Mouse (Mus musculus) hindbrain, embryonic 12.5 days (tissue): ENCODE data around the gene Tmcc2. TPM values are rescaled to one million over a fixed set of nuclear protein-coding genes. Genes with fewer than 3 reads are reported as not detected.

ENCODE experiments used
- ATAC-seq: fragments of 200-750 bp; cut with Nextera tagmentation; 2 replicates; pipeline ENCODE4 v1.8.0; 2017; ENCODE audit warnings: moderate TSS enrichment; ENCODE audit not compliant: low FRiP score
- H3K27ac ChIP-seq: fragments of 300-500 bp; sonication (generic); 2 replicates; pipeline ENCODE4 v1.5.1; 2016; ENCODE audit warnings: mild to moderate bottlenecking
- H3K27me3 ChIP-seq: fragments of 300-500 bp; sonication (generic); 2 replicates; pipeline ENCODE4 v1.6.1; 2016; ENCODE audit warnings: mild to moderate bottlenecking
- H3K36me3 ChIP-seq: fragments of 300-500 bp; sonication (generic); 2 replicates; pipeline ENCODE4 v1.6.1; 2016; ENCODE audit warnings: mild to moderate bottlenecking
- H3K4me1 ChIP-seq: fragments of 300-500 bp; sonication (generic); 2 replicates; pipeline ENCODE4 v1.6.1; 2016
- H3K4me2 ChIP-seq: fragments of 300-500 bp; sonication (generic); replicated peaks from 2 replicates; pipeline ENCODE4 v1.6.1; 2016; ENCODE audit warnings: mild to moderate bottlenecking
- H3K4me3 ChIP-seq: fragments of 300-500 bp; sonication (generic); 2 replicates; pipeline ENCODE4 v1.5.1; 2016; ENCODE audit warnings: mild to moderate bottlenecking
- H3K9ac ChIP-seq: fragments of 300-500 bp; sonication (generic); 2 replicates; pipeline ENCODE4 v1.6.1; 2016; ENCODE audit warnings: mild to moderate bottlenecking, moderate library complexity
- H3K9me3 ChIP-seq: fragments of 300-500 bp; sonication (generic); replicated peaks from 2 replicates; pipeline ENCODE4 v1.6.1; 2016; ENCODE audit warnings: mild to moderate bottlenecking
- WGBS: fragments of 180-500 bp; shearing (Covaris S2); methylation state at CpG from one replicate; pipeline ENCODE4 v1.1.7; 2016; 5-methylcytosine and 5-hydroxymethylcytosine counted together
- polyA plus RNA-seq: library from polyadenylated mRNA; unstranded; fragments of >200 nt; fragmentation: Nextera tagmentation; extraction: Ambion mirVana; gene quantifications from 2 replicates; pipeline ENCODE4 v1.2.1, GENCODE M21; 2016

Tmcc2 gene
- polyA plus RNA-seq, 1 experiment from 2014 or later = 37.8 TPM

DNA sequence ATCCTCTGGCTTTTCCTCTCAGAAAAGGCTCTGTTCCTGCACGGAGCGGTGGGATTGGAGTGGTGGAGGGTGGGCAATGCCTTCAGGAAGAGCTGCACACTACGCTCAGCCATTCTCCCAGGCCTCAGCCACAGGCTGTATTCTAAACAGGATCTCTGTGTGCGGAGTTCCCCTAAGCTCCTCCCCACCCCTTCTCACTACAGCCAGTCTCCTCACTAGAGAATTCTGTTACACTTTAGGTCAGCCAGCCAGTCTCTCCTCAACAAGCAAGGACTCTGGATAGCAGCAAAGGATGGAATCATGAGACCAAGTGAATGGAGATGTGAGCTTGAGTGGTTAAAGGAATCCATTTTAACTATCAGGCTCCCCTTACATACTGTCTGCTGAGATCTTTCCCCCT lies 3.1 kb downstream of the Tmcc2 start:
- H3K4me2 ChIP-seq = peak overlapping the region; percentile 85
- no peaks in the 10 kb centered on the region for H3K27me3 ChIP-seq
- H3K36me3 ChIP-seq = no peaks in the 10 kb centered on the region
- H3K4me1 ChIP-seq = peaks cover 70% of the 10 kb centered on the region
- H3K4me3 ChIP-seq = no peak overlapping the region
- no peak for ATAC-seq
- peak overlapping the region; percentile 36; the same call in 1 of the 2 replicates for H3K27ac ChIP-seq
- peak overlapping the region; percentile 14; the same call in 1 of the 2 replicates for H3K9ac ChIP-seq
- no peaks in the 10 kb centered on the region for H3K9me3 ChIP-seq
- WGBS = 40% methylated on average over 4 of the region's 4 CpGs

DNA sequence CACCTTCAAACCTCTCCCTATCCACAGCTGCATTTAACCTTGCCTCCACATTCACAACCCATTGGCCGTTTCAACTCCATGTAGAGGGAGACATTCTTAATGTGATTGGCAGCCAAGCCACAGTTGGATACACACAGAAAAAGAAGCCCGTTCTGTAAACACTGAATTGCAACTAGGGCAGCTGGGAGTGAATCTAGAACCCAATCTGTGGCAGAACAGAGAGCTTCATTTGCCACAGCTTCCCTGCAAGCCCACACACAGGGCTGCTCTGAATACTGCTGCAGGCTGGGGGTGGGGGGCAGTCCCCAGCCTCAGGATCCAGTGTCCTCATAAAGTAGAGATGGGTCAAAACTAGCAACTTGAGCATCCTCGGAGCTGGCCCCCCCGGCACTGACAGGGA lies 4.8 kb downstream of the Tmcc2 start:
- Histone ChIP-seq H3K27ac (peak overlapping the region; percentile 80), H3K9me3 (no peaks in the 10 kb centered on the region), H3K4me3 (no peak overlapping the region), H3K27me3 (no peaks in the 10 kb centered on the region), H3K36me3 (no peaks in the 10 kb centered on the region), H3K9ac (no peak overlapping the region), H3K4me2 (no peak overlapping the region), H3K4me1 (peaks cover 72% of the 10 kb centered on the region)
- no peak for ATAC-seq
- 70% methylated on average over 4 of the region's 4 CpGs for WGBS

DNA sequence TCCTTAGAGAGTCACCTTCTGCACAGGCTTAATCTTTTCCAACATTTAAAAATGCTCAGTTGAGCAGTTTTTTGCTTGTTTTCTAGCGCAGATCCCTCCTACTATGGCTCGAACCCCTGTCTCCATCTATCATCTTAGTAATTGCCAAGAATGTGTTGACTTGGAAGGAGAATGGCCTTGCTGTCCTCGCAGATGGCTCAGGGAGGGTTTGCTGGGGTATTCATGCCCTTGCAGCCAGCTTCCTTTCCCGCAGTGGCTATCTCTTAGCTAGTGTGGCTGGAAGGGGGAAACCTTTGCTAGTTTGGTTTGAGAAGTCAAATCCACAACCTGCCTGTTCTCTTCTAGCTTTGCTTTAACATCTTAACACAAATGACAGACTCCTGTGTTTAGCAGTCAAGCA lies 5.4 kb downstream of the Tmcc2 start:
- Histone ChIP-seq H3K27me3 (no peaks in the 10 kb centered on the region), H3K9ac (no peak overlapping the region), H3K27ac (peak overlapping the region; percentile 80), H3K4me2 (0 out of 2 replicates have a peak overlapping the region, but pooled peaks have one; percentile 29), H3K4me1 (peaks cover 71% of the 10 kb centered on the region), H3K9me3 (no peaks in the 10 kb centered on the region), H3K36me3 (peaks cover 5% of the 10 kb centered on the region), H3K4me3 (no peak overlapping the region)
- ATAC-seq = no peak
- WGBS = 64% methylated on average over 4 of the region's 4 CpGs

DNA sequence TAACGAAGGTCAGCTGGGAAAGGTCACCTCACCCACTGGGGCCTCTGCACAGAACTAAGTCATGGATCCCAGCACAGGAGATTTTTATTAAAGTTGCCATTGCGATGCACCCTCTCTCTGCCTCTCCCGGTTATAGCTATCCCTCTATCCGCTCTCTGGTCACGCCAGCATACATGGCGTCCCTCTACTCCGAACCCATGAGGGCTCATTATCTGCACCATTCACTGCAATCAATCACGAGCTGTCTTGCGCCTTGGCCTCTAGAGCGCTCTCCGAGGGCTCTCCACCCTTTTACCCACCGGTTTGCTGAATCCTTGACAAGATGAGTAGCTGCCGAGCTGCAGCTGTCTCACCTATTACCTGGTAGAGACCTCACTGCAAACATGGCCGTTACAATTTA lies 5.8 kb downstream of the Tmcc2 start:
- Histone ChIP-seq H3K4me2 (peak overlapping the region; percentile 29; the same call in 1 of the 2 replicates), H3K9ac (0 out of 2 replicates have a peak overlapping the region, but pooled peaks have one; percentile 27), H3K4me1 (peaks cover 66% of the 10 kb centered on the region), H3K27ac (peak overlapping the region; percentile 80), H3K27me3 (no peaks in the 10 kb centered on the region), H3K4me3 (no peak overlapping the region), H3K36me3 (peaks cover 9% of the 10 kb centered on the region), H3K9me3 (no peaks in the 10 kb centered on the region)
- 42% methylated on average over 14 of the region's 14 CpGs for WGBS
- peak; percentile 68 for ATAC-seq

DNA sequence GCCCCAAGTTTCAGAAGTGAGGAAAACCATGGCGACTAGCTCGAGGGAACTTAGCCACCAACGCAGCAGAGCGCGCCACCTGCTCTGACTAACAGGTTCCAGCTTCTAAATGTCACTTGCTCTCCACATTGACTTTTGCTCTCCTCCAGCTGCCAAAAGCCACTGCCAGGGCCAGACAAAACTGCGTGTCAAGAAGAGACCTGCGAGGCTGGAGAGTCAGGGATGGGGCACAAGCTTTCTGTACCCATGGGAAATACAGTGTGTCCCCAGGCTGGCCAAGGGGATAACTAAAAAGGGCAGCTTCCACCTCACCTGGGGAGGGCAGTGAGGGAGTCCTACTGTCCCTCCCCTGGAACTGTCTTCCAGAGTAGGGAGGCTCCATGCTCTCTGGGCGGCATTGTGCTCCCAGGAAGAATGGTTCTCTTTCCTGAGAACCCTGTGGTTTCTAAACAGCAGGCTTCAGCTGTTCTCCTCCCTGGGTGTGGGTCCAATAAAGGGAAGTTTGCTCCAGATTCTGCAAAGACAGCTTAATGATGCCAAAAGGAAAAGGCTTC lies 7.0 kb downstream of the Tmcc2 start:
- Histone ChIP-seq H3K9me3 (no peaks in the 10 kb centered on the region), H3K4me3 (no peak overlapping the region), H3K36me3 (peaks cover 21% of the 10 kb centered on the region), H3K27me3 (no peaks in the 10 kb centered on the region), H3K9ac (no peak overlapping the region), H3K4me2 (0 out of 2 replicates have a peak overlapping the region, but pooled peaks have one; percentile 29), H3K4me1 (peaks cover 54% of the 10 kb centered on the region), H3K27ac (peak overlapping the region; percentile 80)
- ATAC-seq = no peak
- WGBS = 90% methylated on average over 8 of the region's 8 CpGs

DNA sequence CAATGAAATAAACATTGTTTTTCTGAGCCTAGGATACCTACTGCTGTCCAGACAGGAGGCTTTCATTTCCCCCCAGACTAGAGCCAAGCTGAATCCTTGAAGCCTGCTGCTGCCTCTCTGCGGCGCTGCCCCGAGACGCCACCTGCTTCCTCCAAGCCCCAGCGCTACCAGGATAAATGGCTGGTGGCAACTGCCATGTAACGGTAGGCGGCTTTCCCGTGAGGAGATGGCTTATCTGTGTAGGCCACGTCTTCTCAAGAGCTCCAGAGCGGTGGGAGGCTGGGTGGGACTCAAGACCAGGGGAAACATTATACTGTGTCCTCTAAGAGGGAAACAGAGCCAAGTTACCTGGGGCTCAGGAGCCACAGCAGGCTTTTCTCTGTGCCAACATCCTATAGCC lies 9.2 kb downstream of the Tmcc2 start:
- Histone ChIP-seq H3K27ac (peak overlapping the region; percentile 23), H3K36me3 (peaks cover 37% of the 10 kb centered on the region), H3K27me3 (no peaks in the 10 kb centered on the region), H3K4me2 (no peak overlapping the region), H3K9me3 (no peaks in the 10 kb centered on the region), H3K4me1 (peaks cover 46% of the 10 kb centered on the region), H3K9ac (no peak overlapping the region), H3K4me3 (no peak overlapping the region)
- WGBS = 65% methylated on average over 10 of the region's 10 CpGs
- ATAC-seq = no peak

DNA sequence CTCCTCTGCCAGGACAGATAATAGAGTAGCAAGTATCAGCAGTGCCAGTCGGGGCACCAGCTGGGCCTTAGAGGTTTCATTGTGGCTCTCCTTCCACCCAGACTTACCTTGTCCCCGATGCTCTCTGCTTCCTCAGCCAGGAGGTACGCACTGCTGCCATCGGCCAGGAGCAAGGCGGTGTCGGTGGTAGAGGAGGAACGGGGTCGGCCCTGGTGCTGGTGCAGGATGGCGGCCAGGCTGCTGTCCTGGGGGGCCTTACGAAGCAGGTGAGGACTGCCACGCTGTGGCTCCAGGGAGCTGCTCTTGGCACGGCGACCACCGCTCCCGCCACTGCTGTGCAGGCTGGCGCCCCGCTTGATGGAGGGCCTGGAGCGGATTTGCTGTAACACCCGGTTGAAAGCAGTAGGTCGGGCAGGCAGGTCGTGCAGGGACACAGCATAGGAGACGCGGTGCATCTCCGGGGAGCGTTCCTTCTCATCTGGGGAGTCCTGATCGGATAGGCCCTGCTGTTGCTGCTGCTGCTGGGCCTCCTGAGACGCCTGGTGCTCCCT lies 10.5 kb downstream of the Tmcc2 start:
- Histone ChIP-seq H3K4me2 (no peak overlapping the region), H3K4me1 (peaks cover 45% of the 10 kb centered on the region), H3K27ac (no peak overlapping the region), H3K36me3 (peaks cover 37% of the 10 kb centered on the region), H3K4me3 (no peak overlapping the region), H3K27me3 (no peaks in the 10 kb centered on the region), H3K9ac (no peak overlapping the region), H3K9me3 (no peaks in the 10 kb centered on the region)
- 89% methylated on average over 27 of the region's 27 CpGs for WGBS
- ATAC-seq = no peak

DNA sequence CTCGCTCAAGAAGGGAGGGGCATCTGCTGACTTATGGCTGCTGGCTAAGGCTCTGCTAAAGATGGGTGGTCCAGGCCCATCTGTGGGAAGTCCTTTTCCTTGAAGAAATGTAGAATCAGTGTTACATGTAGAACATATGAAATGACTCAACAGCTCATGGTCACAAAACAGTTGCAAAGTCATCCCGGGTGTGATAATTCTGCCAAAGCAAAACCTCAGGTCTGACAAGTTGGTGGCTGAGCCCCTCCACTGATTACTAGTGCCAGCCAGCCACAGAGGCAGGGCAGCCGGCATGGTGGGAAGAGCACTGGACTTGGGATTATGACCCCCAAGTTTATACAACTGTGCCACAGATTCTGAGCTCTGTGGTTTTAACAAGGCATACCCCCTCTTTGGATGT lies 13.3 kb downstream of the Tmcc2 start:
- Histone ChIP-seq H3K4me1 (peaks cover 55% of the 10 kb centered on the region), H3K27me3 (no peaks in the 10 kb centered on the region), H3K27ac (no peak overlapping the region), H3K9ac (no peak overlapping the region), H3K4me3 (no peak overlapping the region), H3K9me3 (no peaks in the 10 kb centered on the region), H3K4me2 (no peak overlapping the region), H3K36me3 (peaks cover 37% of the 10 kb centered on the region)
- ATAC-seq = no peak
- WGBS = 91% methylated on average over 3 of the region's 3 CpGs

DNA sequence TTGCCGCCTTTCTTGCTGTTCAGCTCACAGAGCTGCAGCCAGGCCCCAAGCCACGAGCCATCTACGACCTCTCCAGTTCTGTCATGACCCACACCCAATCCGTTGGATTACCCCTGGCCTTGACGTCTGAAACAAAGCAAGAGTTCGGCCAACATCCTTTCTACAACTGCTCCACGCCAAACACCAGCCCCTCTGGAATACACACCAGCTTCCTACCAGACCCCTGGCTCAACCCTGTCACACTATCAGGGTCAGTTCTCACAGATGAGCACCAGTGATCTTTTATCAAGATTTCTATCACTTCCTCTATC lies 14.1 kb downstream of the Tmcc2 start:
- H3K4me1 ChIP-seq = peaks cover 60% of the 10 kb centered on the region
- ATAC-seq = no peak
- peaks cover 37% of the 10 kb centered on the region for H3K36me3 ChIP-seq
- no peak overlapping the region for H3K4me2 ChIP-seq
- H3K27me3 ChIP-seq = no peaks in the 10 kb centered on the region
- peak overlapping the region; percentile 35; the same call in 1 of the 2 replicates for H3K9ac ChIP-seq
- peak overlapping the region; percentile 68; the same call in 1 of the 2 replicates for H3K27ac ChIP-seq
- no peaks in the 10 kb centered on the region for H3K9me3 ChIP-seq
- 72% methylated on average over 7 of the region's 7 CpGs for WGBS
- no peak overlapping the region for H3K4me3 ChIP-seq

DNA sequence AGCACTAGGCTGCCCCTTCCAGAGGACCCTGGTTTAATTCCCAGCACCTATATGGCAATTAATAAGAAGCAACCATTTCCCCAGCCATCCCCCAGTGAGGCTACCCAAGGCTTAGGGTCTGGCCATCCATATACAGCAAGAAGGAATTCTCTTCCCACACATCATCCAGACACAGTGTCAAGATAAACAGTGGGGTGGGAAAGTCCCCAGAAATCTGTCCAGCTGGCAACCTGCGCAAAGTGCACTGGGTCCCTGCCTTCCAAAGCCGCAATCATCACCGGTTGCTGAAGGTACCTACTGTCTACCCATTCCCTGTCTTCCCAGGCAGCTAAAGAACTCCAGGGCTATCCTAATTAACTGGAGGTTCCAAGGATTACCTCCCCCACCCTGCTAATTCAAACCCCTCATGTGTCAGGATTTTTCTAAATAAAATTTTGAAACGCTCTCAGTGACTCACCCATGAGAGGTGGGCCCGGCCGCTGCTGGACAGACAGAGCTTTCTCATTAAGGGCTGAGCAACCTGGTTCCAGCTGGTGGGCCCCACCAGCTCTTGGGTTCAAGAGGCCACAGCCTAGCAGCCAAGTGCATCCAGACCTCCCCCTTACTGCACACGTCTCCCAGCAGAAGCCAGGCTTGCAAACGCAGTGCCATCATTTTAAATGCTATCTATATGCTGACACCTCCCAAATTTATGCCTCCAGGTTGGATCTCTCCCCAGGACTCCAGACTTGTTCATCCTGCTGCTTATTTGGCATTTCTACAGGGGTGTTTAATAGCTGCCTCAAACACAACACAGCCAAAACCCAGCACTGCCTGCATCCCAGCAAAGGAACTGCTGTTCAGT lies 14.6 kb downstream of the Tmcc2 start:
- Histone ChIP-seq H3K9ac (peak overlapping the region; percentile 35; the same call in 1 of the 2 replicates), H3K4me2 (no peak overlapping the region), H3K27me3 (no peaks in the 10 kb centered on the region), H3K4me1 (peaks cover 64% of the 10 kb centered on the region), H3K27ac (peak overlapping the region; percentile 68; the same call in 1 of the 2 replicates), H3K9me3 (no peaks in the 10 kb centered on the region), H3K36me3 (peaks cover 37% of the 10 kb centered on the region), H3K4me3 (no peak overlapping the region)
- no peak for ATAC-seq
- 79% methylated on average over 8 of the region's 8 CpGs for WGBS

DNA sequence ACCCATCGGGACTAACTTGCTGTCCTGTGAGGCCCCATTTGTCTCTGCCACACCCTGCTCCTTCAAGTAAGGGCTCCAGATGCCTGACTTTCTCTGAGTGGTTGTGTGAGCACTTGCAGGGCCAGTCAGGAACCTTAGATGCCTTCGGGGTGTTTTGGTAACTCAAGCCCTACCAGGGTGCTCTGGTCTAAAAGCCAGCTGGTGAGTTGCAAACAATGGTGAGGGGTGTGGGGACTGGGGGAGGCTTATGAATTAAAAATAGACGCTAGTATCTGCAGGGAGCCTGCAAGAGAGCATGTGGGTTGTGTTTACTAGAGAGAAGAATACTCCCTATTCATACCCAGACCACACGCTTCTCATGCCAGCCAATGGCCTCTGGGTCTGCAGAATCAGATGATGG lies 15.8 kb downstream of the Tmcc2 start:
- peak overlapping the region; percentile 82 for H3K27ac ChIP-seq
- 26% methylated on average over 4 of the region's 4 CpGs for WGBS
- peaks cover 32% of the 10 kb centered on the region for H3K36me3 ChIP-seq
- H3K27me3 ChIP-seq = no peaks in the 10 kb centered on the region
- H3K4me2 ChIP-seq = no peak overlapping the region; the same call in 1 of the 2 replicates
- peaks cover 73% of the 10 kb centered on the region for H3K4me1 ChIP-seq
- ATAC-seq = peak; percentile 44; the same call in 1 of the 2 replicates
- no peak overlapping the region for H3K4me3 ChIP-seq
- no peak overlapping the region for H3K9ac ChIP-seq
- no peaks in the 10 kb centered on the region for H3K9me3 ChIP-seq

DNA sequence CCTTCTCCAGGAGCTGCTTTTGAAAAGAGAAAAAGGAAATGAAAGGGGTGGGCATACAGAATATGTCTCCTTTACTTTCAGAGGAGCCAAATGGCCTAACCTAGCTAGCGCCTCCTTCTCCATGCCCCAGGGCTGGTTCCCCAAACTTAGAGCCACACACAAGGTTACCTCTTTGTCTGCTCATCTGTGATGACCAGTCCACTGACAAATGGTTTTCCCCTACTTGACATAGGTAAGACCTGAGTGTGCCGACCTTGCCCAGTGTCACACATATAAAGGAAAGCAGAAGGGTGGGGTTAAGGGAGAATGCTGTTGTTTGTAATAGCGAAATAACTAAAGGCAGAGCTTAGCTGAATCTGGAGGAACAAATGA lies 16.2 kb downstream of the Tmcc2 start:
- ATAC-seq = no peak
- 72% methylated on average over 3 of the region's 3 CpGs for WGBS
- Histone ChIP-seq H3K27ac (peak overlapping the region; percentile 82), H3K36me3 (peaks cover 28% of the 10 kb centered on the region), H3K4me1 (peaks cover 73% of the 10 kb centered on the region), H3K4me2 (no peak overlapping the region; the same call in 1 of the 2 replicates), H3K4me3 (no peak overlapping the region), H3K27me3 (no peaks in the 10 kb centered on the region), H3K9ac (no peak overlapping the region), H3K9me3 (no peaks in the 10 kb centered on the region)
